Mouse (Mus musculus): Measurements from ENCODE around the gene Ccdc150.

DNA sequence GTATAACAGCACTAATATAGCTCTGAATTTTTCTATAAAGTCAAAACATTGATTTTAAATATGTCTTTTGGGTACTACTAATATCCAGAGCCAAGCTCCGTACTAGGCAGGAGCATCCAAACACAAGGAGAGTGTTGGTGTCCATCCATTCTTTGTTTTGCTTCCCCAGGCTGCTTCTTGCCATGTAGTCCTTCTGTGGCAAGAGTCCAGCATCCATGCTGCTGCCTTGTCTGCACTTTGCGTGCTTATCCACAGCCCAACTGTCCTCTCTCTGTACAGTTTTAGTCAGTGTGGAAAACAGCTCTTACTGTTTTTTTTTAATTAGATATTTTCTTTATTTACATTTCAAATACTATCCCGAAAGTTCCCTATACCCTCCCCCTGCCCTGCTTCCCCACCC lies 30.2 kb downstream of the Ccdc150 start:
- TF ChIP-seq CTCF (IDR thresholded peaks at IDR 0.05; ENCODE audit: extremely low read depth, insufficient read depth, low read length), result no peak
- no peak for TF ChIP-seq POLR2A (IDR thresholded peaks at IDR 0.05; ENCODE audit: extremely low read depth, insufficient read depth, low read length)

Measured in cortical plate, adult 2 months (tissue).